Mouse (Mus musculus): ENCODE data around the gene Impad1.

- TF ChIP-seq CTCF (IDR thresholded peaks at IDR 0.05; ENCODE audit: control insufficient read depth, insufficient read depth, insufficient read length) (no peak), MAX (IDR thresholded peaks at IDR 0.05) (no peak)
These were observed 75.3 kb downstream of the Impad1 start for GRCm38 (mm10) chr4:4717763-4718347.

All from C2C12 (cell line).